Mouse (Mus musculus) frontal cortex, adult 2 months (tissue): Measurements from ENCODE around the gene Galr2. TPM values are rescaled to one million over a fixed set of nuclear protein-coding genes. Genes with fewer than 3 reads are reported as not detected.
A peak's percentile ranks its signal among the peaks of the same experiment; 100 is the strongest.

ENCODE experiments used
- DNase-seq, 2 experiments: peaks; one replicate each; pipeline ENCODE4 v3.0.0; 2022; ENCODE audit warnings: low spot score in 1 of 2; ENCODE audit errors: extremely low spot score in 1 of 2
- polyA plus RNA-seq: library from polyadenylated mRNA; depleted of rRNA; stranded (reverse); fragments of >200 nt; gene quantifications from 2 replicates; pipeline ENCODE4 v1.2.3, GENCODE M21; 2012; rRNA removed

Gene Galr2
- not detected in 2 replicates for polyA plus RNA-seq

GRCm38 (mm10) chr11:116280751-116281663, at the start of gene Galr2:
TSS of gene Galr2 (plus strand) at chr11:116280939.
- no peak for DNase-seq

- DNase-seq, result no peak
Observed at GRCm38 (mm10) chr11:116232427-116232826, 48.3 kb upstream of the Galr2 start.

- no peak for DNase-seq
Observed at GRCm38 (mm10) chr11:116234901-116235300, 45.8 kb upstream of the Galr2 start.

- no peak for DNase-seq
Observed at GRCm38 (mm10) chr11:116237742-116238395, 42.9 kb upstream of the Galr2 start, which contains the start of gene Evpl. TSS of gene Evpl (minus strand) at chr11:116238077.

- DNase-seq, result no peak
Observed at GRCm38 (mm10) chr11:116239797-116240196, 40.9 kb upstream of the Galr2 start.

GRCm38 (mm10) chr11:116241744-116242235, 38.9 kb upstream of the Galr2 start:
- no peak for DNase-seq

GRCm38 (mm10) chr11:116244580-116244979, 36.2 kb upstream of the Galr2 start:
- no peak for DNase-seq

- no peak for DNase-seq
Observed at GRCm38 (mm10) chr11:116245616-116246015, 35.1 kb upstream of the Galr2 start.

- DNase-seq, result no peak
Observed at GRCm38 (mm10) chr11:116247502-116248222, 33.1 kb upstream of the Galr2 start.

GRCm38 (mm10) chr11:116250898-116251297, 29.8 kb upstream of the Galr2 start:
- no peak for DNase-seq

- DNase-seq, result no peak
Observed at GRCm38 (mm10) chr11:116253076-116253600, 27.6 kb upstream of the Galr2 start.

- peak in 1 of 2 experiments; percentile 17 for DNase-seq
Observed at GRCm38 (mm10) chr11:116254627-116255026, 26.1 kb upstream of the Galr2 start.

- peak in 1 of 2 experiments; percentile 6 for DNase-seq
Observed at GRCm38 (mm10) chr11:116255090-116255981, 25.4 kb upstream of the Galr2 start.

- peak in 1 of 2 experiments; percentile 33 for DNase-seq
Observed at GRCm38 (mm10) chr11:116255982-116256675, 24.6 kb upstream of the Galr2 start.

GRCm38 (mm10) chr11:116259461-116259860, 21.3 kb upstream of the Galr2 start:
- no peak for DNase-seq

- DNase-seq, result no peak
Observed at GRCm38 (mm10) chr11:116260259-116260658, 20.5 kb upstream of the Galr2 start.

- peak in 1 of 2 experiments; percentile 45 for DNase-seq
Observed at GRCm38 (mm10) chr11:116265352-116265751, 15.4 kb upstream of the Galr2 start.

- no peak for DNase-seq
Observed at GRCm38 (mm10) chr11:116265850-116266249, 14.9 kb upstream of the Galr2 start.

- DNase-seq, result no peak
Observed at GRCm38 (mm10) chr11:116267637-116268036, 13.1 kb upstream of the Galr2 start.
